Comparison of ENCODE assay signal across 20 mouse cellular contexts in the genomic region with DNA sequence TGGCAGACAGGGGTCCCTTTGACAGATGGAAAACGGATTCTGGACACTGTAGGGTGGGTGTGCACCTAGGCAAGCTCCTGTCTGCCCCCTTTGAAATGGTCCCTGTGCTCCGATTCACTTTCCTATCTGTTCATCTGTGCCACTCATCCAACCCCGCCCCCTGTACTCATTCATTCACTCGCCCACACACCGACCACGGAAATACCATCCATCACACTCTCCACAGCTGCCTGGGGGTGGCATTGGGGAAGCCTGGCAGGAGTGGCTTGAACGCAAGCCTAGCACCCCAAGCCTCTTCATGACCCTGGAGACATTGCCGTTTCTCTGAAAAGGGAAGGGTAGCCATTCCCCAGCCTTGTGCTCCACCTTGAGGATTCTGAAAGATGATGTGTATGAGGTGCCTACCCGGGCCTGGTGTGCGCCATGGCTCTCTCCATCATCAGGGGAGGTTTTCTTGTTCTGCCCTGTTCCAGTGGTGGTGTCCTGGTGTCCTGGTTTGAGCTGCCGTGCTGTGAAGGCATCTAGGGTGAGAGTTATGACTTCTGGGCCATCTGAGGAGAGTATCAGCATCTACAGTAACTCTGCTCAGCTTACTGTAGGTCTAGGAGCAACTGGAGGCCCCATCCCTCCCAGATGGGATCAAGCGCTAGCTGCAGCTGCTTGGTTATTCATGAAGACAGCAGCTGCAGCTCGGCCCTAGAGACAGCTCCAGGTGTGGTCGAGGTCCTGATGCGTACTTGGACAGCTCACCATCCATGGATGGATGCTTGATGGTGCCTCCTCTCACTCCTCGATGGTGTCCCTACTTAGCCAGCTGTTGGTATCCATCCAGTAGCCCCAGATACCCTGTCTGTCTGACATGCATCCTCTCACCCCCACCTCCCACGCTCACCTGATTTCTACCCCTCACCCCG. TPM values are rescaled to one million over a fixed set of nuclear protein-coding genes. Genes with fewer than 3 reads are reported as not detected.
DNase-seq lines count a peak whose midpoint lies in the region; TF ChIP-seq lines count a peak whose summit lies in the region.
"Had no signal": no experiment of that assay in that cellular context is flagged by ENCODE, and none has a peak within 500 bp of the region (broad histone marks: within the 10 kb centered on the region; RNA-seq: fewer than 3 reads in every experiment).

No protein-coding gene starts in this region.

- H3K27me3 ChIP-seq in thymus, adult 2 months (ENCODE audit: control insufficient read depth, insufficient read depth, low read length), result no peaks in the 10 kb centered on the region
- no peaks in the 10 kb centered on the region for H3K27me3 ChIP-seq in forebrain, embryonic 10.5 days (ENCODE audit: poor library complexity, severe bottlenecking)

- 55% methylated on average over 18 of the region's 18 CpGs for WGBS in thymus, adult 2 months
- 89% methylated on average over 18 of the region's 18 CpGs for WGBS in forebrain, embryonic 10.5 days

- no peaks in the 10 kb centered on the region for H3K36me3 ChIP-seq in thymus, adult 2 months (ENCODE audit: control insufficient read depth, insufficient read depth, low read length)
- H3K36me3 ChIP-seq in forebrain, embryonic 10.5 days (replicated peaks), result no peaks in the 10 kb centered on the region
- H3K36me3 ChIP-seq: heart, embryonic 10.5 days had no signal

- TF ChIP-seq POLR2A in thymus, adult 2 months (IDR thresholded peaks at IDR 0.05; ENCODE audit: control insufficient read depth, extremely low read depth, insufficient read depth, low read length, poor library complexity), result no peak

- no peaks in the 10 kb centered on the region for H3K4me1 ChIP-seq in thymus, adult 2 months (replicated peaks; ENCODE audit: control insufficient read depth, insufficient read depth, low read length)
- no peaks in the 10 kb centered on the region for H3K4me1 ChIP-seq in forebrain, embryonic 10.5 days

- TF ChIP-seq CTCF in thymus, adult 2 months (IDR thresholded peaks at IDR 0.05; ENCODE audit: borderline replicate concordance, control insufficient read depth, extremely low read depth, insufficient read depth, low read length, poor library complexity), result no peak

- no peaks in the 10 kb centered on the region for H3K9me3 ChIP-seq in forebrain, embryonic 10.5 days
- H3K9me3 ChIP-seq: heart, embryonic 10.5 days had no signal

- no peak overlapping the region for H3K4me3 ChIP-seq in thymus, adult 2 months (ENCODE audit: control insufficient read depth, insufficient read depth, low read length)
- H3K4me3 ChIP-seq in forebrain, embryonic 10.5 days, result no peak overlapping the region
- H3K4me3 ChIP-seq: heart, embryonic 10.5 days had no signal

- DNase-seq in adrenal gland, adult (ENCODE audit: inconsistent age in 2 of 2, low spot score in 1 of 2), result peak; percentile 32 to 59
- DNase-seq in adrenal gland, postnatal 10 days, result no peak
- peak; percentile 20 to 46 for DNase-seq in layer of hippocampus, adult 18-20 months (ENCODE audit: low spot score in 2 of 2)
- DNase-seq in layer of hippocampus, postnatal 10 days (ENCODE audit: low spot score in 2 of 2), result no peak
- peak; percentile 15 for DNase-seq in thymus, postnatal 4 days
- DNase-seq in thymus, adult 2 months, result no peak
- DNase-seq in heart, adult 18-20 months, result no peak
- DNase-seq in forebrain, embryonic 10.5 days (ENCODE audit: extremely low spot score, low spot score), result no peak
- DNase-seq: cerebellum, adult 11 months; heart, postnatal 14 days; kidney, adult 2 months; kidney, postnatal 36 days; liver; lung, embryonic 14.5 days; midbrain, embryonic 14.5 days; right cerebral cortex, postnatal 4 days had no signal

- no peak overlapping the region for H3K27ac ChIP-seq in thymus, adult 2 months (ENCODE audit: control insufficient read depth, insufficient read depth, low read length)
- no peak overlapping the region for H3K27ac ChIP-seq in forebrain, embryonic 10.5 days
- H3K27ac ChIP-seq: heart, embryonic 10.5 days; hindbrain, embryonic 14.5 days; macrophage had no signal

RNA-seq across cellular contexts. Expression of a gene that starts 40.4 kb away (rescaled TPM):
- total RNA-seq in adrenal gland, postnatal 10 days (2021), result 1 to 10 TPM; 2.3 to 2.9 TPM
- total RNA-seq in layer of hippocampus, adult 18-20 months (2021), result 1 to 10 TPM; 6.6 to 8.8 TPM
- total RNA-seq in layer of hippocampus, postnatal 10 days (2021), result 1 to 10 TPM; 7.4 to 8.2 TPM
- polyA plus RNA-seq in thymus, adult 2 months (2012; rRNA removed), result 0.51 and 1.8 TPM in 2 replicates
- 10 to 100 TPM; 22.1 to 23.4 TPM for total RNA-seq in heart, adult 18-20 months (2021)
- polyA plus RNA-seq in forebrain, embryonic 10.5 days (2016; fragmentation: Nextera tagmentation; extraction: Ambion mirVana), result 0.20 and 0.43 TPM in 2 replicates
- total RNA-seq: common myeloid progenitor, adult 5-6 weeks had no signal
- polyA plus RNA-seq: macrophage had no signal

Comparison
In these comparisons a context has a peak if more than half of its experiments do, and no peak if none do; other contexts are left out.
1. DNase-seq: peak in adrenal gland, adult (2 of 2), layer of hippocampus, adult 18-20 months (2 of 2) and thymus, postnatal 4 days (single experiment); none in adrenal gland, postnatal 10 days (single experiment), layer of hippocampus, postnatal 10 days (0 of 2), thymus, adult 2 months (single experiment), heart, adult 18-20 months (0 of 2) and forebrain, embryonic 10.5 days (single experiment).